Mouse (Mus musculus) forebrain, postnatal 0 days (tissue): ENCODE data around the gene Klhl31. TPM values are rescaled to one million over a fixed set of nuclear protein-coding genes. Genes with fewer than 3 reads are reported as not detected.
A peak's percentile ranks its signal among the peaks of the same experiment; 100 is the strongest.

Experiments used
- ATAC-seq: fragments of 200-750 bp; cut with Nextera tagmentation; 2 replicates; pipeline ENCODE4 v1.8.0; 2017; ENCODE audit warnings: mild to moderate bottlenecking, moderate library complexity
- DNase-seq: peaks from one replicate; pipeline ENCODE4 v3.0.0-alpha.2; 2015
- H3K27ac ChIP-seq: fragments of 300-500 bp; sonication (generic); 2 replicates; pipeline ENCODE4 v1.5.1; 2014; ENCODE audit warnings: low read depth, mild to moderate bottlenecking, antibody characterized with exemption, low read length, moderate library complexity, mixed read lengths
- H3K27me3 ChIP-seq: fragments of 300-500 bp; sonication (generic); 2 replicates; pipeline ENCODE4 v1.6.1; 2014; ENCODE audit warnings: mild to moderate bottlenecking, low read length, mixed read lengths; ENCODE audit not compliant: insufficient read depth
- H3K36me3 ChIP-seq: fragments of 300-500 bp; sonication (generic); 2 replicates; pipeline ENCODE4 v1.6.1; 2014; ENCODE audit warnings: mild to moderate bottlenecking, moderate library complexity; ENCODE audit not compliant: insufficient read depth
- H3K4me1 ChIP-seq: fragments of 300-500 bp; sonication (generic); 2 replicates; pipeline ENCODE4 v1.6.1; 2014; ENCODE audit warnings: antibody characterized with exemption; ENCODE audit not compliant: insufficient read depth
- H3K4me2 ChIP-seq: fragments of 300-500 bp; sonication (generic); 2 replicates; pipeline ENCODE4 v1.6.1; 2014; ENCODE audit warnings: low read depth, mild to moderate bottlenecking, moderate library complexity
- H3K4me3 ChIP-seq: fragments of 300-500 bp; sonication (generic); 2 replicates; pipeline ENCODE4 v1.5.1; 2014; ENCODE audit warnings: low read depth, low read length, mixed read lengths
- H3K9ac ChIP-seq: fragments of 300-500 bp; sonication (generic); 2 replicates; pipeline ENCODE4 v1.6.1; 2014; ENCODE audit warnings: mild to moderate bottlenecking
- H3K9me3 ChIP-seq: fragments of 300-500 bp; sonication (generic); 2 replicates; pipeline ENCODE4 v1.6.1; 2016; ENCODE audit warnings: low read length
- CTCF ChIP-seq: sonication (generic); IDR thresholded peaks from 2 replicates; pipeline ENCODE4 v1.5.1; 2016; ENCODE audit warnings: antibody characterized with exemption, control low read depth, low read depth
- WGBS: fragments of 180-500 bp; shearing (Covaris S2); extraction: QIAGEN DNeasy Blood & Tissue Kit; methylation state at CpG from one replicate; pipeline ENCODE4 v1.1.7; 2014; 5-methylcytosine and 5-hydroxymethylcytosine counted together
- polyA plus RNA-seq: library from polyadenylated mRNA; unstranded; fragments of >200 nt; fragmentation: Nextera tagmentation; extraction: Ambion mirVana; gene quantifications from 2 replicates; pipeline ENCODE4 v1.2.1, GENCODE M21; 2015
- total RNA-seq: library from RNA; depleted of rRNA; stranded (reverse); fragments of >200 nt; gene quantifications from 2 replicates; pipeline ENCODE4 v1.2.3, GENCODE M21; 2014; rRNA removed

The Klhl31 gene
- 0.05 and 0.08 TPM in 2 replicates for total RNA-seq
- polyA plus RNA-seq = 0.06 and 0.08 TPM in 2 replicates

- Histone ChIP-seq H3K4me2 (no peak within 1 kb of the TSS), H3K27ac (no peak within 1 kb of the TSS)
- 73% methylated on average over 10 of the region's 10 CpGs for WGBS
Measured at GRCm38 (mm10) chr9:77636450-77636951, at the start of gene Klhl31. Gene Klhl31, plus strand, starts transcription at chr9:77636500.

GRCm38 (mm10) chr9:77586806-77587591 is 49.3 kb upstream of the Klhl31 start:
- Histone ChIP-seq H3K27me3 (no peaks in the 10 kb centered on the region), H3K9me3 (no peaks in the 10 kb centered on the region), H3K4me2 (no peak overlapping the region), H3K36me3 (no peaks in the 10 kb centered on the region), H3K27ac (no peak overlapping the region), H3K4me3 (no peak overlapping the region), H3K9ac (no peak overlapping the region), H3K4me1 (no peaks in the 10 kb centered on the region)
- ATAC-seq (peak; percentile 50; the same call in 1 of the 2 replicates), DNase-seq (no peak)
- 19% methylated on average over 6 of the region's 6 CpGs for WGBS
- no peak for TF ChIP-seq CTCF

More at GRCm38 (mm10) chr9:77636450-77636951, at the start of gene Klhl31:
- TF ChIP-seq CTCF = no peak
- Histone ChIP-seq H3K4me1 (no peaks in the 10 kb centered on the region), H3K9ac (no peak within 1 kb of the TSS), H3K27me3 (no peaks in the 10 kb centered on the region), H3K4me3 (no peak within 1 kb of the TSS), H3K36me3 (no peaks in the 10 kb centered on the region), H3K9me3 (no peaks in the 10 kb centered on the region)
- DNase-seq (no peak), ATAC-seq (no peak)

- DNase-seq (no peak), ATAC-seq (no peak; the same call in 1 of the 2 replicates)
- no peak for TF ChIP-seq CTCF
- Histone ChIP-seq H3K27me3 (no peaks in the 10 kb centered on the region), H3K9ac (no peak overlapping the region), H3K4me3 (no peak overlapping the region), H3K27ac (no peak overlapping the region), H3K4me1 (no peaks in the 10 kb centered on the region), H3K4me2 (no peak overlapping the region), H3K9me3 (no peaks in the 10 kb centered on the region), H3K36me3 (no peaks in the 10 kb centered on the region)
- WGBS = 46% methylated on average over 7 of the region's 7 CpGs
Measured at GRCm38 (mm10) chr9:77587616-77588015, 48.7 kb upstream of the Klhl31 start.

- DNase-seq (no peak), ATAC-seq (peak; percentile 20; the same call in 1 of the 2 replicates)
- no peaks in the 10 kb centered on the region for H3K36me3 ChIP-seq
- H3K27ac ChIP-seq = no peak overlapping the region
- TF ChIP-seq CTCF = no peak
- no peak overlapping the region for H3K4me3 ChIP-seq
- H3K4me2 ChIP-seq = no peak overlapping the region
- 13% methylated on average over 2 of the region's 2 CpGs for WGBS
- H3K9ac ChIP-seq = no peak overlapping the region
- H3K4me1 ChIP-seq = no peaks in the 10 kb centered on the region
- H3K27me3 ChIP-seq = no peaks in the 10 kb centered on the region
- H3K9me3 ChIP-seq = no peaks in the 10 kb centered on the region
Measured at GRCm38 (mm10) chr9:77589496-77589895, 46.8 kb upstream of the Klhl31 start.

GRCm38 (mm10) chr9:77592423-77592822 is 43.9 kb upstream of the Klhl31 start:
- no peak for TF ChIP-seq CTCF
- 42% methylated on average over 4 of the region's 4 CpGs for WGBS
- no peak overlapping the region for H3K4me3 ChIP-seq
- no peak for DNase-seq
- H3K4me1 ChIP-seq = no peaks in the 10 kb centered on the region
- ATAC-seq = no peak
- no peaks in the 10 kb centered on the region for H3K36me3 ChIP-seq
- no peaks in the 10 kb centered on the region for H3K9me3 ChIP-seq
- no peak overlapping the region for H3K4me2 ChIP-seq
- no peaks in the 10 kb centered on the region for H3K27me3 ChIP-seq
- H3K27ac ChIP-seq = no peak overlapping the region
- no peak overlapping the region for H3K9ac ChIP-seq

- H3K27ac ChIP-seq = no peak overlapping the region
Measured at GRCm38 (mm10) chr9:77595006-77595626, 41.2 kb upstream of the Klhl31 start.

GRCm38 (mm10) chr9:77596355-77596754 is 39.9 kb upstream of the Klhl31 start:
- Histone ChIP-seq H3K27ac (no peak overlapping the region), H3K9me3 (no peaks in the 10 kb centered on the region), H3K4me3 (no peak overlapping the region), H3K4me1 (no peaks in the 10 kb centered on the region), H3K27me3 (no peaks in the 10 kb centered on the region), H3K36me3 (no peaks in the 10 kb centered on the region), H3K4me2 (no peak overlapping the region), H3K9ac (no peak overlapping the region)
- ATAC-seq = no peak; the same call in 1 of the 2 replicates
- WGBS = 34% methylated on average over 7 of the region's 7 CpGs
- peak; percentile 84 for DNase-seq
- TF ChIP-seq CTCF = peak; percentile 100

More at GRCm38 (mm10) chr9:77595006-77595626, 41.2 kb upstream of the Klhl31 start:
- H3K36me3 ChIP-seq = no peaks in the 10 kb centered on the region
- DNase-seq (peak; percentile 41), ATAC-seq (peak; percentile 69)
- no peaks in the 10 kb centered on the region for H3K9me3 ChIP-seq
- H3K4me1 ChIP-seq = no peaks in the 10 kb centered on the region
- H3K4me2 ChIP-seq = peak overlapping the region; percentile 34
- no peak overlapping the region for H3K4me3 ChIP-seq
- no peaks in the 10 kb centered on the region for H3K27me3 ChIP-seq
- WGBS = 7% methylated on average over 12 of the region's 12 CpGs
- H3K9ac ChIP-seq = peak overlapping the region; percentile 31
- TF ChIP-seq CTCF = no peak
